Mouse (Mus musculus): ENCODE results near the gene Slc24a3. TPM values are rescaled to one million over a fixed set of nuclear protein-coding genes. Genes with fewer than 3 reads are reported as not detected.
A peak's percentile ranks its signal among the peaks of the same experiment; 100 is the strongest.

Slc24a3 gene
- total and polyA plus RNA-seq, 2 experiments from 2014 or later, result 27.0 to 40.6 TPM

- DNase-seq (peak; percentile 33), ATAC-seq (no peak)
- Histone ChIP-seq H3K4me1 (ENCODE audit: insufficient read depth) (no peaks in the 10 kb centered on the region), H3K27me3 (ENCODE audit: insufficient read depth, low read length) (no peaks in the 10 kb centered on the region), H3K4me2 (ENCODE audit: low read depth) (peak overlapping the region; percentile 91), H3K4me3 (ENCODE audit: low read depth, low read length) (peak overlapping the region; percentile 62), H3K9me3 (ENCODE audit: low read length) (no peaks in the 10 kb centered on the region), H3K27ac (ENCODE audit: low read depth, low read length) (peak overlapping the region; percentile 85), H3K36me3 (ENCODE audit: insufficient read depth) (no peaks in the 10 kb centered on the region), H3K9ac (peak overlapping the region; percentile 73)
- TF ChIP-seq CTCF (IDR thresholded peaks at IDR 0.05; ENCODE audit: low read depth), result no peak
- 9% methylated on average over 10 of the region's 10 CpGs for whole genome bisulfite sequencing
Observed at GRCm38 (mm10) chr2:145168405-145168971, 934 bp downstream of the Slc24a3 start.

GRCm38 (mm10) chr2:145172978-145173655, 5.6 kb downstream of the Slc24a3 start:
- Histone ChIP-seq H3K9me3 (ENCODE audit: low read length) (no peaks in the 10 kb centered on the region), H3K27me3 (ENCODE audit: insufficient read depth, low read length) (no peaks in the 10 kb centered on the region)
- 80% methylated on average over 4 of the region's 4 CpGs for WGBS

GRCm38 (mm10) chr2:145175036-145175435, 7.5 kb downstream of the Slc24a3 start:
- no peak overlapping the region for H3K4me3 ChIP-seq (ENCODE audit: low read depth, low read length)
- no peak overlapping the region for H3K27ac ChIP-seq (ENCODE audit: low read depth, low read length)
- no peaks in the 10 kb centered on the region for H3K27me3 ChIP-seq (ENCODE audit: insufficient read depth, low read length)
- 88% methylated on average over 7 of the region's 7 CpGs for WGBS
- H3K9me3 ChIP-seq (ENCODE audit: low read length), result no peaks in the 10 kb centered on the region
- no peaks in the 10 kb centered on the region for H3K4me1 ChIP-seq (ENCODE audit: insufficient read depth)
- no peaks in the 10 kb centered on the region for H3K36me3 ChIP-seq (ENCODE audit: insufficient read depth)
- H3K4me2 ChIP-seq (ENCODE audit: low read depth), result no peak overlapping the region
- ATAC-seq, result no peak
- DNase-seq, result no peak
- no peak overlapping the region for H3K9ac ChIP-seq
- TF ChIP-seq CTCF (IDR thresholded peaks at IDR 0.05; ENCODE audit: low read depth), result no peak

More at GRCm38 (mm10) chr2:145172978-145173655, 5.6 kb downstream of the Slc24a3 start:
- H3K27ac ChIP-seq (ENCODE audit: low read depth, low read length), result no peak overlapping the region
- H3K4me1 ChIP-seq (ENCODE audit: insufficient read depth), result no peaks in the 10 kb centered on the region
- no peak overlapping the region for H3K9ac ChIP-seq
- no peak overlapping the region for H3K4me3 ChIP-seq (ENCODE audit: low read depth, low read length)
- H3K4me2 ChIP-seq (ENCODE audit: low read depth), result no peak overlapping the region
- peak; percentile 8 for DNase-seq
- TF ChIP-seq CTCF (IDR thresholded peaks at IDR 0.05; ENCODE audit: low read depth), result 0 out of 2 replicates have a peak, but pooled peaks have one; percentile 13
- ATAC-seq, result no peak
- H3K36me3 ChIP-seq (ENCODE audit: insufficient read depth), result no peaks in the 10 kb centered on the region

- Histone ChIP-seq H3K9ac (no peak overlapping the region), H3K9me3 (ENCODE audit: low read length) (no peaks in the 10 kb centered on the region), H3K4me1 (ENCODE audit: insufficient read depth) (no peaks in the 10 kb centered on the region), H3K4me3 (ENCODE audit: low read depth, low read length) (no peak overlapping the region), H3K27me3 (ENCODE audit: insufficient read depth, low read length) (no peaks in the 10 kb centered on the region), H3K36me3 (ENCODE audit: insufficient read depth) (no peaks in the 10 kb centered on the region), H3K4me2 (ENCODE audit: low read depth) (no peak overlapping the region), H3K27ac (ENCODE audit: low read depth, low read length) (no peak overlapping the region)
- 63% methylated on average over 8 of the region's 8 CpGs for WGBS
- no peak for ATAC-seq
- no peak for TF ChIP-seq CTCF (IDR thresholded peaks at IDR 0.05; ENCODE audit: low read depth)
- DNase-seq, result no peak
Observed at GRCm38 (mm10) chr2:145182410-145182809, 14.9 kb downstream of the Slc24a3 start.

- Histone ChIP-seq H3K4me2 (ENCODE audit: low read depth) (no peak overlapping the region), H3K9me3 (ENCODE audit: low read length) (no peaks in the 10 kb centered on the region), H3K9ac (no peak overlapping the region), H3K4me3 (ENCODE audit: low read depth, low read length) (no peak overlapping the region), H3K4me1 (ENCODE audit: insufficient read depth) (no peaks in the 10 kb centered on the region), H3K36me3 (ENCODE audit: insufficient read depth) (no peaks in the 10 kb centered on the region; the same call in 1 of the 2 replicates), H3K27me3 (ENCODE audit: insufficient read depth, low read length) (no peaks in the 10 kb centered on the region), H3K27ac (ENCODE audit: low read depth, low read length) (no peak overlapping the region)
- TF ChIP-seq CTCF (IDR thresholded peaks at IDR 0.05; ENCODE audit: low read depth), result no peak
- 88% methylated on average over 2 of the region's 2 CpGs for WGBS
- ATAC-seq (no peak), DNase-seq (no peak)
Observed at GRCm38 (mm10) chr2:145188828-145189227, 21.3 kb downstream of the Slc24a3 start.

- Histone ChIP-seq H3K27ac (ENCODE audit: low read depth, low read length) (no peak overlapping the region), H3K4me3 (ENCODE audit: low read depth, low read length) (no peak overlapping the region), H3K9me3 (ENCODE audit: low read length) (no peaks in the 10 kb centered on the region), H3K27me3 (ENCODE audit: insufficient read depth, low read length) (no peaks in the 10 kb centered on the region), H3K4me1 (ENCODE audit: insufficient read depth) (no peaks in the 10 kb centered on the region), H3K36me3 (ENCODE audit: insufficient read depth) (no peaks in the 10 kb centered on the region; the same call in 1 of the 2 replicates), H3K9ac (no peak overlapping the region), H3K4me2 (ENCODE audit: low read depth) (no peak overlapping the region)
- WGBS, result 83% methylated on average over 3 of the region's 3 CpGs
- TF ChIP-seq CTCF (IDR thresholded peaks at IDR 0.05; ENCODE audit: low read depth), result peak; percentile 8; the same call in 1 of the 2 replicates
- ATAC-seq (no peak), DNase-seq (no peak)
Observed at GRCm38 (mm10) chr2:145196043-145196442, 28.5 kb downstream of the Slc24a3 start.

- Histone ChIP-seq H3K4me1 (ENCODE audit: insufficient read depth) (no peaks in the 10 kb centered on the region), H3K27me3 (ENCODE audit: insufficient read depth, low read length) (no peaks in the 10 kb centered on the region), H3K9ac (no peak overlapping the region), H3K4me3 (ENCODE audit: low read depth, low read length) (no peak overlapping the region), H3K9me3 (ENCODE audit: low read length) (no peaks in the 10 kb centered on the region), H3K27ac (ENCODE audit: low read depth, low read length) (no peak overlapping the region), H3K4me2 (ENCODE audit: low read depth) (no peak overlapping the region), H3K36me3 (ENCODE audit: insufficient read depth) (no peaks in the 10 kb centered on the region; the same call in 1 of the 2 replicates)
- TF ChIP-seq CTCF (IDR thresholded peaks at IDR 0.05; ENCODE audit: low read depth), result no peak
- DNase-seq (no peak), ATAC-seq (no peak)
- WGBS, result 91% methylated on average over 7 of the region's 7 CpGs
Observed at GRCm38 (mm10) chr2:145196501-145197042, 29.0 kb downstream of the Slc24a3 start.
